Mouse (Mus musculus): ENCODE results near the gene Pofut2. TPM values are rescaled to one million over a fixed set of nuclear protein-coding genes. Genes with fewer than 3 reads are reported as not detected.

The Pofut2 gene
- polyA plus RNA-seq, 1 experiment from 2014 or later, result 47.3 TPM

DNA sequence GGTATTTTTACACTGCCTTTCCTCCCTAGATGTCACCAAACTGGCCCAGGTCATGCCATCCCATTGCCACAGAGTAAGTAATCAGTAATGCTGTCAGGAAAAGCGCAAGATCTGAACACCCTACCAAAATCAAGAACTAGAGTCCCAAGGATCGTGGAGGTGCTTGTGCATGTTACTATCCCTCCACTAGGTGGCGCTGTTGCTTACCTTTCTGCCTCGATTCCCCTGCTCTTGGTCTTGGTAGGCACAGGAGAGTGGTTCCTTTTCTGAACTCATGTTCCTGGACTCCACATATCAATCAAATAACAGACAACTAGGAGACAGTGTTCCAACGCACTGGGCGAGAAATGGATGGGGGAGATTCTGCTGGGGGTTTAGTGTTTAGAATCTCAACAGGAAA lies 23.8 kb downstream of the Pofut2 start:
- no peaks in the 10 kb centered on the region for H3K27me3 ChIP-seq (replicated peaks; ENCODE audit: control insufficient read depth, insufficient read depth, low read length)
- peaks cover 3% of the 10 kb centered on the region for H3K4me1 ChIP-seq (replicated peaks; ENCODE audit: control insufficient read depth, insufficient read depth, low read length)
- no peaks in the 10 kb centered on the region for H3K36me3 ChIP-seq (ENCODE audit: control insufficient read depth, insufficient read depth)
- ATAC-seq, result no peak
- H3K27ac ChIP-seq (ENCODE audit: low read length), result no peak overlapping the region
- H3K9ac ChIP-seq (replicated peaks; ENCODE audit: low read depth, low read length), result no peak overlapping the region
- no peak overlapping the region for H3K4me2 ChIP-seq (ENCODE audit: low read length)
- no peaks in the 10 kb centered on the region for H3K9me3 ChIP-seq (ENCODE audit: control insufficient read depth, low read length)
- H3K4me3 ChIP-seq (replicated peaks; ENCODE audit: low read length), result no peak overlapping the region
- 19% methylated on average over 6 of the region's 6 CpGs for WGBS

DNA sequence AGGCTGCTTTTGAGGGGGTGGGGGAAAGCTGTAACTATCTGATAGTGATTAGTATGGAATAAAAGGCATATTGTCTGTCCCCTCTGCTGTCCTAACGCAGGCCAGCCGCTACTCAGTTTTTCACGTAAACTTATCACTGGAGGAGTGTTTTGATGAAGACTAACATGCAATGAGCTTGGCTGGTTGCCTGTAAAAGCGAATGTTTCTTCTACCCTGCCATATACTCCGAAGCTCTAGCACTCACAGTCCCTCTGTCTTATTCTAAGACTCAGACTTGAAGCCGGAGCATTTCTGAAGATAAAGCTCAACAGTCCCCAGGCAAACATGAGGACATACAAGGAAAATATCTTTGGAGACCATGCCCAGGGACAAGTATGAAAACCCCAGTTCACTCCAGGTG lies 25.8 kb downstream of the Pofut2 start:
- WGBS, result 57% methylated on average over 6 of the region's 6 CpGs

GRCm38 (mm10) chr10:77287626-77288025 lies 28.6 kb downstream of the Pofut2 start:
- no peak for ATAC-seq
- WGBS, result 71% methylated on average over 8 of the region's 8 CpGs
- H3K4me3 ChIP-seq (replicated peaks; ENCODE audit: low read length), result no peak overlapping the region

More for the DNA sequence above, 25.8 kb downstream of the Pofut2 start:
- no peak overlapping the region for H3K27ac ChIP-seq (ENCODE audit: low read length)
- H3K4me3 ChIP-seq (replicated peaks; ENCODE audit: low read length), result no peak overlapping the region
- H3K4me2 ChIP-seq (ENCODE audit: low read length), result no peak overlapping the region
- H3K9ac ChIP-seq (replicated peaks; ENCODE audit: low read depth, low read length), result no peak overlapping the region
- no peak for ATAC-seq
- H3K4me1 ChIP-seq (replicated peaks; ENCODE audit: control insufficient read depth, insufficient read depth, low read length), result peaks cover 3% of the 10 kb centered on the region
- H3K36me3 ChIP-seq (ENCODE audit: control insufficient read depth, insufficient read depth), result no peaks in the 10 kb centered on the region
- no peaks in the 10 kb centered on the region for H3K27me3 ChIP-seq (replicated peaks; ENCODE audit: control insufficient read depth, insufficient read depth, low read length)
- H3K9me3 ChIP-seq (ENCODE audit: control insufficient read depth, low read length), result no peaks in the 10 kb centered on the region

DNA sequence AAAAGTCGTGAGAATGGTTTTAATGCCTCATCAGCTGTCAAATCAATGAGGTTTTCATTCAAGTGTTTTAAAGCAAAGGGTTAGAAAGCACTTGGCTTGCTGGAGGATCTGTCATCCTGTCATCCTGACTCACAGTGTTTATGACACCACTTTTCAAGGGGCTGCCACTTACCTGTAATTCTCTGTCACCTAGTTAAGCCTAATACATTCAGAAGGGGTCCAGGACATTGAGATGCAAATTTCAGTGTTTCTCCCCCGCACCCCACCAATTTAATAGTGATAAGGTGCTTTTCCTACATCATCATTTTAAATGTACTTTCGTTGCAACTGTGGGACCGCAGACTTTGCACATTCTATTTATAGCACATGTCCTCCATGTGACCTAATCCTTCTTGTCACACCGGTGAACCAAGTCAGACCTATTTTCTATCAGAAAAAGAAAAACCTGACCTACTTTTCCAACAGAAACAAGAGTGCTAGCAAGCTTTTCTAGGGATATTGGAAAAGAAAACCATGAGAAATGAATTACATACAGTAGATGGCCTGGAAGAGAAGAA lies 29.7 kb downstream of the Pofut2 start:
- WGBS, result 47% methylated on average over 5 of the region's 5 CpGs
- no peaks in the 10 kb centered on the region for H3K9me3 ChIP-seq (ENCODE audit: control insufficient read depth, low read length)
- peak; percentile 54 for ATAC-seq
- no peak overlapping the region for H3K4me2 ChIP-seq (ENCODE audit: low read length)
- H3K4me3 ChIP-seq (replicated peaks; ENCODE audit: low read length), result no peak overlapping the region
- H3K4me1 ChIP-seq (replicated peaks; ENCODE audit: control insufficient read depth, insufficient read depth, low read length), result peaks cover 3% of the 10 kb centered on the region
- no peak overlapping the region for H3K9ac ChIP-seq (replicated peaks; ENCODE audit: low read depth, low read length)
- H3K27ac ChIP-seq (ENCODE audit: low read length), result no peak overlapping the region
- no peaks in the 10 kb centered on the region for H3K27me3 ChIP-seq (replicated peaks; ENCODE audit: control insufficient read depth, insufficient read depth, low read length)
- H3K36me3 ChIP-seq (ENCODE audit: control insufficient read depth, insufficient read depth), result no peaks in the 10 kb centered on the region

More at GRCm38 (mm10) chr10:77287626-77288025, 28.6 kb downstream of the Pofut2 start:
- no peaks in the 10 kb centered on the region for H3K36me3 ChIP-seq (ENCODE audit: control insufficient read depth, insufficient read depth)
- H3K4me2 ChIP-seq (ENCODE audit: low read length), result no peak overlapping the region
- H3K9ac ChIP-seq (replicated peaks; ENCODE audit: low read depth, low read length), result no peak overlapping the region
- H3K27me3 ChIP-seq (replicated peaks; ENCODE audit: control insufficient read depth, insufficient read depth, low read length), result no peaks in the 10 kb centered on the region
- no peak overlapping the region for H3K27ac ChIP-seq (ENCODE audit: low read length)
- no peaks in the 10 kb centered on the region for H3K9me3 ChIP-seq (ENCODE audit: control insufficient read depth, low read length)
- H3K4me1 ChIP-seq (replicated peaks; ENCODE audit: control insufficient read depth, insufficient read depth, low read length), result peaks cover 3% of the 10 kb centered on the region

GRCm38 (mm10) chr10:77289559-77289958 lies 30.5 kb downstream of the Pofut2 start:
- no peak for ATAC-seq
- no peaks in the 10 kb centered on the region for H3K9me3 ChIP-seq (ENCODE audit: control insufficient read depth, low read length)
- no peak overlapping the region for H3K4me2 ChIP-seq (ENCODE audit: low read length)
- H3K27ac ChIP-seq (ENCODE audit: low read length), result no peak overlapping the region
- H3K4me3 ChIP-seq (replicated peaks; ENCODE audit: low read length), result no peak overlapping the region
- H3K4me1 ChIP-seq (replicated peaks; ENCODE audit: control insufficient read depth, insufficient read depth, low read length), result peaks cover 3% of the 10 kb centered on the region
- no peak overlapping the region for H3K9ac ChIP-seq (replicated peaks; ENCODE audit: low read depth, low read length)
- 89% methylated on average over 8 of the region's 8 CpGs for WGBS
- no peaks in the 10 kb centered on the region for H3K36me3 ChIP-seq (ENCODE audit: control insufficient read depth, insufficient read depth)
- no peaks in the 10 kb centered on the region for H3K27me3 ChIP-seq (replicated peaks; ENCODE audit: control insufficient read depth, insufficient read depth, low read length)

DNA sequence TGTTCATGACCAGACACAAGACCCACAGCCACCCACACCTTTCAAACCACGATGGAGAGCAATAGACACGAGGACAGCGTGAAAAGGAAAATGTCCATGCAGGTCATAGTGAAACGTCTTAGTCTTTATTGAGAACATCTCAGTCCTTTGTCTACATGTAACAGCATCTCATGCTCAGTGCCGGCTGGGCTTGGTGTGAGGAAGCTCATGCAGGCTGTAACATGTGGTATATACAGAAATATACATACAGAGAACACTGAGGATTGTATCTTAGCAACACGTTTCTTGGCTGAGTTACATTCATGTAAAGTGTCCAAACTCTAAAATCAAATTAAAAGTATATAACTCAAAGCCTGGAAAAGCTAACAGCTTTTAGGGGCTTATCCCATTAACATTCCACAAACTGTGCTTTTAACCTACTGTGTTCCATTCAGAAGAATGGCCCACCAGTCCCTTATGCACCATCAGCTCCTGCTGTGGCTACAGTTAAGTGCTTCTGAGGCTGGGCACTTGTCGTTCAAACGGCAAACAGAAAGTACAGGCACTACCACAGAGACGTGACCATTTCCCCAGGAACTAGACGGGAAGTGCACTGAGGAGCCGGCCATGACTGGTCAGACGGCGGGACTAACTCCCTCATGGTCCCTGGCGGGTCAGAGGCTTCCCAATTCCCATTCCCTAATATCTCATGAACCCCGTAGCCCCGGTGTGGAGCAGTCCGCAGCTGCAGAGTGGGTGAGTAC lies 31.8 kb downstream of the Pofut2 start:
- H3K9me3 ChIP-seq (ENCODE audit: control insufficient read depth, low read length), result no peaks in the 10 kb centered on the region
- no peak overlapping the region for H3K9ac ChIP-seq (replicated peaks; ENCODE audit: low read depth, low read length)
- peak overlapping the region; percentile 64 for H3K27ac ChIP-seq (ENCODE audit: low read length)
- no peaks in the 10 kb centered on the region for H3K27me3 ChIP-seq (replicated peaks; ENCODE audit: control insufficient read depth, insufficient read depth, low read length)
- H3K36me3 ChIP-seq (ENCODE audit: control insufficient read depth, insufficient read depth), result no peaks in the 10 kb centered on the region
- peak; percentile 76 for ATAC-seq
- 77% methylated on average over 17 of the region's 17 CpGs for WGBS
- H3K4me1 ChIP-seq (replicated peaks; ENCODE audit: control insufficient read depth, insufficient read depth, low read length), result peaks cover 3% of the 10 kb centered on the region
- no peak overlapping the region for H3K4me3 ChIP-seq (replicated peaks; ENCODE audit: low read length)
- H3K4me2 ChIP-seq (ENCODE audit: low read length), result no peak overlapping the region

- Histone ChIP-seq H3K9ac (replicated peaks; ENCODE audit: low read depth, low read length) (no peak overlapping the region), H3K4me2 (ENCODE audit: low read length) (no peak overlapping the region), H3K4me1 (replicated peaks; ENCODE audit: control insufficient read depth, insufficient read depth, low read length) (no peaks in the 10 kb centered on the region), H3K27me3 (replicated peaks; ENCODE audit: control insufficient read depth, insufficient read depth, low read length) (no peaks in the 10 kb centered on the region), H3K27ac (ENCODE audit: low read length) (no peak overlapping the region), H3K9me3 (ENCODE audit: control insufficient read depth, low read length) (no peaks in the 10 kb centered on the region), H3K36me3 (ENCODE audit: control insufficient read depth, insufficient read depth) (no peaks in the 10 kb centered on the region), H3K4me3 (replicated peaks; ENCODE audit: low read length) (no peak overlapping the region)
- ATAC-seq, result no peak
- 81% methylated on average over 12 of the region's 12 CpGs for WGBS
Measured at GRCm38 (mm10) chr10:77294691-77295090, 35.7 kb downstream of the Pofut2 start.

- H3K4me1 ChIP-seq (replicated peaks; ENCODE audit: control insufficient read depth, insufficient read depth, low read length), result no peaks in the 10 kb centered on the region
- no peaks in the 10 kb centered on the region for H3K36me3 ChIP-seq (ENCODE audit: control insufficient read depth, insufficient read depth)
- H3K9me3 ChIP-seq (ENCODE audit: control insufficient read depth, low read length), result no peaks in the 10 kb centered on the region
- no peaks in the 10 kb centered on the region for H3K27me3 ChIP-seq (replicated peaks; ENCODE audit: control insufficient read depth, insufficient read depth, low read length)
- H3K4me3 ChIP-seq (replicated peaks; ENCODE audit: low read length), result no peak overlapping the region
- H3K9ac ChIP-seq (replicated peaks; ENCODE audit: low read depth, low read length), result no peak overlapping the region
- H3K27ac ChIP-seq (ENCODE audit: low read length), result no peak overlapping the region
- WGBS, result 84% methylated on average over 8 of the region's 8 CpGs
- no peak overlapping the region for H3K4me2 ChIP-seq (ENCODE audit: low read length)
- ATAC-seq, result no peak
Measured at GRCm38 (mm10) chr10:77298621-77299020, 39.6 kb downstream of the Pofut2 start.

GRCm38 (mm10) chr10:77299194-77299593 lies 40.2 kb downstream of the Pofut2 start:
- Histone ChIP-seq H3K27ac (ENCODE audit: low read length) (no peak overlapping the region), H3K4me1 (replicated peaks; ENCODE audit: control insufficient read depth, insufficient read depth, low read length) (no peaks in the 10 kb centered on the region), H3K9me3 (ENCODE audit: control insufficient read depth, low read length) (no peaks in the 10 kb centered on the region), H3K36me3 (ENCODE audit: control insufficient read depth, insufficient read depth) (no peaks in the 10 kb centered on the region), H3K4me3 (replicated peaks; ENCODE audit: low read length) (no peak overlapping the region), H3K4me2 (ENCODE audit: low read length) (no peak overlapping the region), H3K27me3 (replicated peaks; ENCODE audit: control insufficient read depth, insufficient read depth, low read length) (no peaks in the 10 kb centered on the region), H3K9ac (replicated peaks; ENCODE audit: low read depth, low read length) (no peak overlapping the region)
- 82% methylated on average over 2 of the region's 2 CpGs for WGBS
- no peak for ATAC-seq

Measured in forebrain, embryonic 16.5 days (tissue).